11 mouse cellular contexts compared by ENCODE assay signal in genomic region chr19:4618183-4618582, GRCm38 (mm10). TPM values are rescaled to one million over a fixed set of nuclear protein-coding genes. Genes with fewer than 3 reads are reported as not detected.
A peak's percentile ranks its signal among the peaks of the same experiment; 100 is the strongest.
DNase-seq lines count a peak whose midpoint lies in the region; ATAC-seq and TF ChIP-seq lines count a peak whose summit lies in the region.
"Had no signal": no experiment of that assay in that cellular context is flagged by ENCODE, and none has a peak within 500 bp of the region (broad histone marks: within the 10 kb centered on the region; RNA-seq: fewer than 3 reads in every experiment).

No protein-coding gene starts in this region.

- peak; percentile 58 for DNase-seq in hindbrain, embryonic 11.5 days (ENCODE audit: low spot score)
- peak; percentile 70 for DNase-seq in embryo, embryonic 10 days (ENCODE audit: low spot score)
- no peak for DNase-seq in layer of hippocampus, postnatal 25 days (ENCODE audit: extremely low spot score in 1 of 2, low spot score in 1 of 2)
- DNase-seq in left cerebral cortex, adult 8-10 months (ENCODE audit: low spot score in 2 of 2), result no peak
- no peak for DNase-seq in heart, postnatal 36 days
- DNase-seq: heart, postnatal 10 days had no signal

- H3K4me2 ChIP-seq in hindbrain, embryonic 11.5 days (replicated peaks; ENCODE audit: low read depth, low read length), result no peak overlapping the region
- H3K4me2 ChIP-seq in hindbrain, embryonic 16.5 days (ENCODE audit: low read length), result no peak overlapping the region
- H3K4me2 ChIP-seq in lung, embryonic 16.5 days (ENCODE audit: low read depth, low read length), result no peak overlapping the region
- H3K4me2 ChIP-seq: limb, embryonic 12.5 days had no signal

- no peak overlapping the region for H3K9ac ChIP-seq in hindbrain, embryonic 11.5 days (ENCODE audit: low read depth, low read length)
- H3K9ac ChIP-seq in hindbrain, embryonic 16.5 days (ENCODE audit: low read depth, low read length), result no peak overlapping the region; the same call in 1 of the 2 replicates
- H3K9ac ChIP-seq in lung, embryonic 16.5 days (ENCODE audit: low read length), result peak overlapping the region; percentile 23; the same call in 1 of the 2 replicates
- H3K9ac ChIP-seq: limb, embryonic 12.5 days had no signal

- no peaks in the 10 kb centered on the region for H3K36me3 ChIP-seq in hindbrain, embryonic 11.5 days (ENCODE audit: control insufficient read depth, insufficient read depth, low read length)
- peaks cover 20% of the 10 kb centered on the region for H3K36me3 ChIP-seq in hindbrain, embryonic 16.5 days (ENCODE audit: control insufficient read depth, insufficient read depth, low read length)
- H3K36me3 ChIP-seq in E14TG2a.4 (ENCODE audit: insufficient read depth, low read length), result peaks cover 52% of the 10 kb centered on the region
- peaks cover 12% of the 10 kb centered on the region for H3K36me3 ChIP-seq in lung, embryonic 16.5 days (ENCODE audit: control insufficient read depth, insufficient read depth, low read length)

- no peak overlapping the region for H3K27ac ChIP-seq in hindbrain, embryonic 11.5 days (ENCODE audit: low read depth, low read length)
- H3K27ac ChIP-seq in hindbrain, embryonic 16.5 days (ENCODE audit: low read depth, low read length), result no peak overlapping the region
- no peak overlapping the region for H3K27ac ChIP-seq in lung, embryonic 16.5 days (ENCODE audit: low read length)
- H3K27ac ChIP-seq: limb, embryonic 12.5 days had no signal

- TF ChIP-seq CTCF in E14TG2a.4 (conservative IDR thresholded peaks at IDR 0.05; ENCODE audit: low read length), result peak; percentile 26

- H3K4me3 ChIP-seq in hindbrain, embryonic 11.5 days (ENCODE audit: low read depth, low read length), result no peak overlapping the region
- no peak overlapping the region for H3K4me3 ChIP-seq in hindbrain, embryonic 16.5 days (ENCODE audit: low read length)
- H3K4me3 ChIP-seq in E14TG2a.4 (replicated peaks; ENCODE audit: low read length), result 0 out of 2 replicates have a peak overlapping the region, but pooled peaks have one; percentile 23
- H3K4me3 ChIP-seq in lung, embryonic 16.5 days (ENCODE audit: low read length), result no peak overlapping the region
- H3K4me3 ChIP-seq: erythroblast, embryonic 14.5 days; limb, embryonic 12.5 days had no signal

- no peak for ATAC-seq in hindbrain, embryonic 11.5 days (ENCODE audit: low FRiP score)
- ATAC-seq in hindbrain, embryonic 16.5 days, result no peak
- no peak for ATAC-seq in lung, embryonic 16.5 days (ENCODE audit: low read depth)

- WGBS in hindbrain, embryonic 11.5 days, result 38% methylated on average over 18 of the region's 18 CpGs
- WGBS in hindbrain, embryonic 16.5 days, result 29% methylated on average over 18 of the region's 18 CpGs
- WGBS in lung, embryonic 16.5 days, result 25% methylated on average over 18 of the region's 18 CpGs

- no peaks in the 10 kb centered on the region for H3K9me3 ChIP-seq in hindbrain, embryonic 11.5 days (ENCODE audit: control insufficient read depth, low read length)
- no peaks in the 10 kb centered on the region for H3K9me3 ChIP-seq in hindbrain, embryonic 16.5 days (ENCODE audit: control insufficient read depth, low read length)
- no peaks in the 10 kb centered on the region for H3K9me3 ChIP-seq in E14TG2a.4 (ENCODE audit: low read length)
- no peaks in the 10 kb centered on the region for H3K9me3 ChIP-seq in lung, embryonic 16.5 days (ENCODE audit: control insufficient read depth, low read length)
- H3K9me3 ChIP-seq: limb, embryonic 12.5 days had no signal

- H3K27me3 ChIP-seq in hindbrain, embryonic 11.5 days (ENCODE audit: control insufficient read depth, insufficient read depth, low read length), result no peaks in the 10 kb centered on the region
- H3K27me3 ChIP-seq in hindbrain, embryonic 16.5 days (replicated peaks; ENCODE audit: control insufficient read depth, insufficient read depth, low read length), result 0 out of 2 replicates have a peak, but pooled peaks cover 2% of the 10 kb centered on the region
- peaks cover 38% of the 10 kb centered on the region for H3K27me3 ChIP-seq in E14TG2a.4 (ENCODE audit: insufficient read depth, low read length)
- H3K27me3 ChIP-seq in lung, embryonic 16.5 days (ENCODE audit: control insufficient read depth, insufficient read depth, low read depth, low read length), result no peaks in the 10 kb centered on the region
- H3K27me3 ChIP-seq: limb, embryonic 12.5 days had no signal

- peaks cover 10% of the 10 kb centered on the region; the same call in 1 of the 2 replicates for H3K4me1 ChIP-seq in hindbrain, embryonic 11.5 days (replicated peaks; ENCODE audit: control insufficient read depth, insufficient read depth, low read length)
- H3K4me1 ChIP-seq in hindbrain, embryonic 16.5 days (ENCODE audit: control insufficient read depth, insufficient read depth, low read depth, low read length), result peaks cover 19% of the 10 kb centered on the region
- peaks cover 68% of the 10 kb centered on the region for H3K4me1 ChIP-seq in E14TG2a.4 (replicated peaks; ENCODE audit: low read depth, low read length)
- peaks cover 20% of the 10 kb centered on the region for H3K4me1 ChIP-seq in lung, embryonic 16.5 days (replicated peaks; ENCODE audit: control insufficient read depth, insufficient read depth, low read length)

- intact Hi-C loops in heart, postnatal 36 days (cut with DNase I), result no loop called here

RNA-seq across cellular contexts. Expression of gene Lrfn4, which starts 2.7 kb away (rescaled TPM):
- 7.7 and 9.0 TPM in 2 replicates for polyA plus RNA-seq in hindbrain, embryonic 11.5 days (2014; fragmentation: Nextera tagmentation; extraction: Ambion mirVana)
- 8.0 and 10.5 TPM in 2 replicates for polyA plus RNA-seq in hindbrain, embryonic 16.5 days (2015; fragmentation: Nextera tagmentation; extraction: Ambion mirVana)
- 3.4 and 4.1 TPM in 2 replicates for polyA plus RNA-seq in lung, embryonic 16.5 days (2015; fragmentation: Nextera tagmentation; extraction: Ambion mirVana)
- 10 to 100 TPM; 40.9 to 41.6 TPM for total RNA-seq in layer of hippocampus, postnatal 25 days (2021)
- 10 to 100 TPM; 35.4 to 42.1 (median 39.5) TPM for total RNA-seq in left cerebral cortex, adult 8-10 months (2022)
- total RNA-seq in heart, postnatal 36 days (2021), result 1 to 10 TPM; 7.7 to 9.2 TPM

RNA-seq across cellular contexts. Expression of gene Rce1, which starts 7.3 kb away (rescaled TPM):
- 59.8 and 64.4 TPM in 2 replicates for polyA plus RNA-seq in hindbrain, embryonic 11.5 days (2014; fragmentation: Nextera tagmentation; extraction: Ambion mirVana)
- 51.8 and 54.8 TPM in 2 replicates for polyA plus RNA-seq in hindbrain, embryonic 16.5 days (2015; fragmentation: Nextera tagmentation; extraction: Ambion mirVana)
- polyA plus RNA-seq in lung, embryonic 16.5 days (2015; fragmentation: Nextera tagmentation; extraction: Ambion mirVana), result 68.3 and 70.1 TPM in 2 replicates
- 10 to 100 TPM; 21.4 to 24.2 TPM for total RNA-seq in layer of hippocampus, postnatal 25 days (2021)
- 10 to 100 TPM; 24.8 to 27.5 (median 25.1) TPM for total RNA-seq in left cerebral cortex, adult 8-10 months (2022)
- 10 to 100 TPM in 1 of 2 experiments, 1 to 10 TPM in 1; 9.4 to 10.1 TPM for total RNA-seq in heart, postnatal 36 days (2021)

Comparison
In these comparisons a context has a peak if more than half of its experiments do, and no peak if none do; other contexts are left out.
1. DNase-seq: peak in hindbrain, embryonic 11.5 days (single experiment) and embryo, embryonic 10 days (single experiment); none in layer of hippocampus, postnatal 25 days (0 of 2), left cerebral cortex, adult 8-10 months (0 of 2) and heart, postnatal 36 days (0 of 2).